Mouse (Mus musculus) liver, postnatal 0 days (tissue): ENCODE results near the gene Fxyd3.

Experiments used
- CTCF ChIP-seq: sonication (generic); IDR thresholded peaks from 2 replicates; pipeline ENCODE4 v1.5.1; 2016; ENCODE audit warnings: antibody characterized with exemption, low read depth
- EP300 ChIP-seq: IDR thresholded peaks from 2 replicates; pipeline ENCODE4 v1.6.1; 2016; ENCODE audit warnings: antibody characterized with exemption, low read depth, mild to moderate bottlenecking

GRCm38 (mm10) chr7:31112036-31112435 lies 35.5 kb upstream of the Fxyd3 start:
- TF ChIP-seq CTCF (no peak), EP300 (no peak)
